Mouse (Mus musculus) spleen, adult 2 months (tissue): ENCODE results near the gene Robo1. TPM values are rescaled to one million over a fixed set of nuclear protein-coding genes. Genes with fewer than 3 reads are reported as not detected.

Experiments used
- DNase-seq, 2 experiments: peaks; one replicate each; pipeline versions ENCODE4 v3.0.0 to v3.0.0-alpha.2; 2012 to 2021; ENCODE audit warnings: low spot score in 2 of 2, low read depth in 1 of 2
- H3K27ac ChIP-seq: fragments of 200-500 bp; 2 replicates; pipeline ENCODE4 v1.5.1; 2012; ENCODE audit warnings: low read length, inconsistent platforms; ENCODE audit not compliant: insufficient read depth
- H3K27me3 ChIP-seq: fragments of 200-500 bp; 2 replicates; pipeline ENCODE4 v1.6.1; 2012; ENCODE audit warnings: mild to moderate bottlenecking, moderate library complexity, low read length, inconsistent platforms; ENCODE audit not compliant: control insufficient read depth, insufficient read depth
- H3K36me3 ChIP-seq: fragments of 200-500 bp; 2 replicates; pipeline ENCODE4 v1.6.1; 2012; ENCODE audit warnings: mild to moderate bottlenecking, low read length, inconsistent platforms; ENCODE audit not compliant: control insufficient read depth, insufficient read depth
- H3K4me1 ChIP-seq: fragments of 200-500 bp; 2 replicates; pipeline ENCODE4 v1.6.1; 2011; ENCODE audit warnings: inconsistent platforms; ENCODE audit not compliant: control insufficient read depth, insufficient read depth, insufficient read length
- H3K4me3 ChIP-seq: fragments of 200-500 bp; 2 replicates; pipeline ENCODE4 v1.5.1; 2011; ENCODE audit warnings: mild to moderate bottlenecking, inconsistent platforms; ENCODE audit not compliant: insufficient read depth, insufficient read length; ENCODE audit errors: extremely low read depth
- CTCF ChIP-seq: fragments of 200-500 bp; IDR thresholded peaks from 2 replicates; pipeline ENCODE4 v1.5.1; 2011; ENCODE audit warnings: mild to moderate bottlenecking, inconsistent platforms; ENCODE audit not compliant: insufficient read depth, insufficient read length, insufficient replicate concordance; ENCODE audit errors: extremely low read depth
- POLR2A ChIP-seq: fragments of 200-500 bp; IDR thresholded peaks from 2 replicates; pipeline ENCODE4 v1.6.1; 2011; ENCODE audit warnings: low read depth, low read length, inconsistent platforms
- WGBS: fragments of 180-500 bp; shearing (Covaris S2); methylation state at CpG from one replicate; pipeline ENCODE4 v1.1.7; 2018; 5-methylcytosine and 5-hydroxymethylcytosine counted together
- polyA plus RNA-seq: library from polyadenylated mRNA; depleted of rRNA; stranded (reverse); fragments of >200 nt; gene quantifications from 2 replicates; pipeline ENCODE4 v1.2.3, GENCODE M21; 2012

Robo1 gene
- polyA plus RNA-seq, 1 experiment, result 1.4 TPM

GRCm38 (mm10) chr16:73012926-73013325 lies 704.8 kb downstream of the Robo1 start:
- no peaks in the 10 kb centered on the region for H3K4me1 ChIP-seq
- TF ChIP-seq CTCF, result no peak
- no peak for TF ChIP-seq POLR2A

DNA sequence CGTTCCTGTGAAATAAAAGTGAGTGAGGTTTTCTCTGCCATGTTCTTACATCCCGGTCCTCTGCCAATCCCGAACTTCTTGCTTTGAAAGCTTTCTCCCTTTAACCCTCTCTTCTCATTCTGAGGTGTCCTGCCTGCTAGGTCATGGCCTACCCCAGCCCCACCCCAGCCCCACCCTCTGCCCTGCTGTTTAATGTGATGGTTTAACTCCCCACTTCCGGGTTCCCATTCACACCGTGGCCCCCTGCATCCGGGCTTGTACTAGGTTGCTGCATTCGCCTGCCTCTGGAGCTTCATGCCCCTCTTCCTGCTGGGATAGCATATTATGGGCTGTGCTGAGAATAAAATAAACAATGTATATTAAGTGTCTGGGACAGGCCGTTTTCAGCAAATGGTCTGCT lies 706.4 kb downstream of the Robo1 start:
- no peak overlapping the region for H3K27ac ChIP-seq
- H3K36me3 ChIP-seq, result no peaks in the 10 kb centered on the region
- TF ChIP-seq POLR2A (no peak), CTCF (no peak)
- no peak for DNase-seq
- WGBS, result 72% methylated on average over 8 of the region's 8 CpGs
- no peak overlapping the region for H3K4me3 ChIP-seq
- no peaks in the 10 kb centered on the region for H3K27me3 ChIP-seq
- H3K4me1 ChIP-seq, result no peaks in the 10 kb centered on the region

More at GRCm38 (mm10) chr16:73012926-73013325, 704.8 kb downstream of the Robo1 start:
- 91% methylated on average over 11 of the region's 11 CpGs for WGBS
- no peak overlapping the region for H3K4me3 ChIP-seq
- no peaks in the 10 kb centered on the region for H3K36me3 ChIP-seq
- no peak for DNase-seq
- no peaks in the 10 kb centered on the region for H3K27me3 ChIP-seq
- no peak overlapping the region for H3K27ac ChIP-seq

DNA sequence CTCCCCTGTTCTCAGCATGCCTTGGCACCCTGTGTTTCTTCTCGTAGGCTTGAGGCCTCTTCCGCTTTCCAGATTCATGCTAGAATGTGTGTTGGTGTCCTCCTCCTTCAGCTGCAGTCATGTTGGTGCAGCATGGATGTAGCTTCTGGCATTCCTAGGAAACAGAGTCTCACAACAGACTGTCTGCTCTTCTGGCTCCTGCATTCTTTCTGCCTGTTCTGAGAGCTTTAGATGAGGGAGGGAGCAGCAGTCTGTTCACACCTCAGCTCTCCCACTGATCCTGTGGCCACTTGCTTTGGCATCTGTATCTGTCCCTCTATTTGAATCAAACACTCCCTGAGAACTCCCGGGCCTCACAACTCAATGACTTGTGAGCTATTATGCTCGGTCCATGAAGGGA lies 707.9 kb downstream of the Robo1 start:
- no peaks in the 10 kb centered on the region for H3K27me3 ChIP-seq
- H3K27ac ChIP-seq, result no peak overlapping the region
- DNase-seq, result no peak
- H3K4me1 ChIP-seq, result no peaks in the 10 kb centered on the region
- H3K4me3 ChIP-seq, result no peak overlapping the region
- no peaks in the 10 kb centered on the region for H3K36me3 ChIP-seq
- no peak for TF ChIP-seq POLR2A
- TF ChIP-seq CTCF, result no peak
- whole genome bisulfite sequencing, result 81% methylated on average over 4 of the region's 4 CpGs

DNA sequence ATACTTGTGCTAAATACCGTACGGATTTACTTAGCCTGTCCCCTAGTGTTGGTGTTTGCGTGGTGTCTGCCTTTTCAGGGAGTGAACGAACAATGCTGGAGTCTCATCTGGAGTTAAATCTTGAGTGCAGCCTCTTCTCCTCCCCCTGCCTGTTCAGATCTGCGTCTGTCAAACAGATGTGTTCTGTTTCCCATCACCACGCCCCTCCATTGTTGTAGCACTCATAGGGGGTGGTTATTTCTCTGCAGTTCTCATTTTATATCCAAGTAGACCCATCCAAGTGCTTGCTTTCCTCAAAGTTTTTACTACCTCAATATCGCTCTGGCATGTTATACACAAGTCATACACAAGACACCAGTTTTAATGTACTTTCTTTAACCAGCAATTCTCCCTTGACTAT lies 708.7 kb downstream of the Robo1 start:
- Histone ChIP-seq H3K27me3 (no peaks in the 10 kb centered on the region), H3K4me3 (no peak overlapping the region), H3K36me3 (no peaks in the 10 kb centered on the region), H3K4me1 (no peaks in the 10 kb centered on the region), H3K27ac (no peak overlapping the region)
- no peak for DNase-seq
- TF ChIP-seq POLR2A, result no peak
- TF ChIP-seq CTCF, result no peak
- WGBS, result 82% methylated on average over 7 of the region's 7 CpGs

DNA sequence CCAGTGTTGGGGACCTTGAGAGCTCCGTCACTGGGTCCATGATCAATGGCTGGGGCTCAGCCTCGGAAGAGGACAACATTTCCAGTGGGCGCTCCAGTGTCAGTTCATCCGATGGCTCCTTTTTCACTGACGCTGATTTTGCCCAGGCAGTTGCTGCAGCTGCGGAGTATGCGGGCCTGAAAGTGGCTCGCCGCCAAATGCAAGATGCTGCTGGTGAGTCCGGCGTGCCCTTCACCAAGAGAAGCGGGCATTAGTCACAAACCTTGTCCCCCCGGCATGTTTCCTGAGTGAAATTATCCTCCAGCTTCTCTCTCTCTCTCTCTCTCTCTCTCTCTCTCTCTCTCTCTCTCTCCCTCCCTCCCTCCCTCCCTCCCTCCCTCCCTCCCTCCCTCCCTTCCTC lies 716.2 kb downstream of the Robo1 start:
- Histone ChIP-seq H3K4me1 (no peaks in the 10 kb centered on the region), H3K27ac (no peak overlapping the region), H3K27me3 (no peaks in the 10 kb centered on the region), H3K36me3 (no peaks in the 10 kb centered on the region), H3K4me3 (no peak overlapping the region)
- DNase-seq, result no peak
- TF ChIP-seq POLR2A (no peak), CTCF (no peak)
- 94% methylated on average over 13 of the region's 13 CpGs for WGBS

GRCm38 (mm10) chr16:73027692-73028091 lies 719.6 kb downstream of the Robo1 start:
- WGBS, result 93% methylated on average over 14 of the region's 14 CpGs
- H3K36me3 ChIP-seq, result no peaks in the 10 kb centered on the region
- no peak overlapping the region for H3K4me3 ChIP-seq
- no peak for DNase-seq
- no peak for TF ChIP-seq POLR2A
- no peaks in the 10 kb centered on the region for H3K27me3 ChIP-seq
- no peak overlapping the region for H3K27ac ChIP-seq
- no peaks in the 10 kb centered on the region for H3K4me1 ChIP-seq

DNA sequence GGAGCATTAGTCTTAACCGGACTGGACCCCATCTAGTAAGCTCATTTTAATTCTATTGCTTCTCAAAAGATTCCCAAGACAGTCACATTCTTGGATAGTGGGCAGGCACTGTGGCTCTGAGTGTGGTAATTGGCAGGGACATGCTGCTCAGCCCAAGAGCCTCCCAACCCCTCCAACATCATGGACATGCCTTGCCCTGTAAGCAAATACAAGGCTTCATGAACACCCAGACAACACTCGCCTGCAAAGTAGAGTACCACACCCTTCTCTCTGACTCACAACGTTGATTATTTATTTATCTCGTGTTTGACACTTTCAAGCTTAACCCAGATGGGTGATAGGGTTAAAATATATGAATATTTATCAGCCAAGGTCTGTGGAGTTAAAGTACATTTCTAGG lies 722.9 kb downstream of the Robo1 start:
- Histone ChIP-seq H3K27me3 (no peaks in the 10 kb centered on the region), H3K4me3 (no peak overlapping the region), H3K4me1 (no peaks in the 10 kb centered on the region), H3K36me3 (no peaks in the 10 kb centered on the region), H3K27ac (no peak overlapping the region)
- DNase-seq, result no peak
- WGBS, result 85% methylated on average over 4 of the region's 4 CpGs
- no peak for TF ChIP-seq CTCF
- TF ChIP-seq POLR2A, result no peak
